30 mouse cellular contexts compared by ENCODE assay signal in the genomic region with DNA sequence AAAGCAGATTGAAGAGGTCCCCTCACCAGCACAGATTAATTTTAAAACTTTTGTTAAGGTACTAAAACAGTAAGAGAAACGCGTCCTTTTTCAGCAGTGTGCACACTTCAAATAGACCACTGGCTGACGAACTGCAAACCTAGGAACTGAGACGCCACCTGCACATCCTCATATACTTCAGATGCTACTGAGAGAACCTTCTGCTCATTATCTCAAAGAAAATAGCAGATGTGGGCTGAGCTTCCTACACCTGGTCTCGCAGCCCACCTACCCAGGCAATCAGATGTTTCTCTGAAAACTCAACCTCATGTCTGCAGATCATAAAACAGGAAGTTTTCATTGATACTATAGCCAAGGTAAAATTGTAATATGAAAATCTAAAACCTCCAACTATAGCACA. TPM values are rescaled to one million over a fixed set of nuclear protein-coding genes. Genes with fewer than 3 reads are reported as not detected.
"Had no signal": no experiment of that assay in that cellular context is flagged by ENCODE, and none has a peak within 500 bp of the region (broad histone marks: within the 10 kb centered on the region; RNA-seq: fewer than 3 reads in every experiment).

No protein-coding gene starts in this region.

- H3K27ac ChIP-seq: intestine, embryonic 15.5 days; kidney, embryonic 15.5 days; limb, embryonic 10.5 days; limb, embryonic 13.5 days; liver, embryonic 12.5 days; liver, embryonic 15.5 days; lung, embryonic 15.5 days; midbrain, embryonic 10.5 days; midbrain, embryonic 13.5 days; neural tube, embryonic 13.5 days; stomach, embryonic 15.5 days had no signal

- H3K4me3 ChIP-seq: intestine, embryonic 15.5 days; kidney, embryonic 15.5 days; limb, embryonic 10.5 days; limb, embryonic 13.5 days; liver, embryonic 12.5 days; liver, embryonic 15.5 days; lung, embryonic 15.5 days; megakaryocyte, embryonic 14.5 days; midbrain, embryonic 10.5 days; midbrain, embryonic 13.5 days; myocyte; neural tube, embryonic 13.5 days; stomach, embryonic 15.5 days had no signal

- H3K4me2 ChIP-seq: intestine, embryonic 15.5 days; kidney, embryonic 15.5 days; limb, embryonic 13.5 days; liver, embryonic 12.5 days; liver, embryonic 15.5 days; lung, embryonic 15.5 days; midbrain, embryonic 13.5 days; neural tube, embryonic 13.5 days; stomach, embryonic 15.5 days had no signal

- H3K9me3 ChIP-seq: intestine, embryonic 15.5 days; kidney, embryonic 15.5 days; limb, embryonic 10.5 days; limb, embryonic 13.5 days; liver, embryonic 12.5 days; liver, embryonic 15.5 days; lung, embryonic 15.5 days; megakaryocyte, embryonic 14.5 days; midbrain, embryonic 10.5 days; midbrain, embryonic 13.5 days; neural tube, embryonic 13.5 days; stomach, embryonic 15.5 days had no signal

- DNase-seq: kidney, adult 11 months; kidney, adult 8-10 months; kidney, postnatal 10 days; layer of hippocampus, adult 9-11 months; liver; lung, adult 18-20 months; lung, postnatal 10 days; lung, postnatal 36 days; retina, postnatal 1 day; right cerebral cortex, postnatal 25 days; spleen, adult 18-20 months had no signal

- H3K9ac ChIP-seq: intestine, embryonic 15.5 days; kidney, embryonic 15.5 days; limb, embryonic 13.5 days; liver, embryonic 12.5 days; liver, embryonic 15.5 days; lung, embryonic 15.5 days; midbrain, embryonic 13.5 days; neural tube, embryonic 13.5 days; stomach, embryonic 15.5 days had no signal

- H3K27me3 ChIP-seq: intestine, embryonic 15.5 days; kidney, embryonic 15.5 days; limb, embryonic 13.5 days; liver, embryonic 12.5 days; liver, embryonic 15.5 days; lung, embryonic 15.5 days; megakaryocyte, embryonic 14.5 days; midbrain, embryonic 13.5 days; neural tube, embryonic 13.5 days; stomach, embryonic 15.5 days had no signal

RNA-seq across cellular contexts. Expression of a gene that starts 16.6 kb away (rescaled TPM):
- total RNA-seq: layer of hippocampus, adult 18-20 months; left cerebral cortex, postnatal 10 days; monocyte, adult 5-6 weeks; neutrophil, adult 5-6 weeks had no signal
- polyA plus RNA-seq: intestine, embryonic 15.5 days; kidney, embryonic 15.5 days; limb, embryonic 10.5 days; limb, embryonic 13.5 days; liver, embryonic 12.5 days; liver, embryonic 15.5 days; lung, embryonic 15.5 days; midbrain, embryonic 10.5 days; midbrain, embryonic 13.5 days; midbrain, embryonic 16.5 days; myocyte; neural tube, embryonic 13.5 days; stomach, embryonic 15.5 days; urinary bladder, adult 2 months had no signal

RNA-seq across cellular contexts. Expression of a gene that starts 40.7 kb away (rescaled TPM):
- total RNA-seq: monocyte, adult 5-6 weeks had no signal
